Mouse (Mus musculus): ENCODE measurements around the gene Esp22.
A peak's percentile ranks its signal among the peaks of the same experiment; 100 is the strongest.

Gene Esp22

GRCm38 (mm10) chr17:39095034-39095433, at the start of gene Esp22:
Esp22 (plus strand) TSS chr17:39095334.
- DNase-seq (ENCODE audit: low read depth, low spot score) = no peak

GRCm38 (mm10) chr17:39063641-39064040, 31.5 kb upstream of the Esp22 start:
- DNase-seq (ENCODE audit: low read depth, low spot score) = peak; percentile 58

GRCm38 (mm10) chr17:39076937-39077336, 18.2 kb upstream of the Esp22 start, which contains the start of gene Esp23:
Esp23 (minus strand) TSS chr17:39077037.
- no peak for DNase-seq (ENCODE audit: low read depth, low spot score)

- DNase-seq (ENCODE audit: low read depth, low spot score) = peak; percentile 55
Observed at GRCm38 (mm10) chr17:39107126-39107525, 12.0 kb downstream of the Esp22 start.

- DNase-seq (ENCODE audit: low read depth, low spot score) = peak; percentile 23
Observed at GRCm38 (mm10) chr17:39129156-39129555, 34.0 kb downstream of the Esp22 start.

Data from ES-CJ7 (cell line).